Comparison of ENCODE assay signal across 8 mouse cellular contexts in the genomic region with DNA sequence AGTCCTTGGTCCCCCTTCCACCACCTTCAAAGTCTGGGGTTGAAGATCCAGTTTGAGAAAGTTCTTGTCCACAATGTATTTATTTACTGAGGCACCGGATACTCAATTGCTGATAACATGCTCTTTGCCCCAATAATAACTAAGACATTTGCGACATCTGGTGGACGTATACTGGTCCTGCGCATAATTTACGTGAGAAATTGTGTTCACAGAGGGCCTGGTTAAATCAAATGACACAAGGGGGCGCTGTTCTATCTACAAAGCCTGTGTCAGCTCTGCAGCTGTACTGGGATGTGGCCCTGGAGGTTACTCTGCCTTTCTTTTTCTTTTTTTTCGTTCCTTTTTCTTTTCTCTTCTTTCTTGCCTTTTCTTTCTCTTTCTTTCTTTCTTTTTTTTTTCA. TPM values are rescaled to one million over a fixed set of nuclear protein-coding genes. Genes with fewer than 3 reads are reported as not detected.
DNase-seq lines count a peak whose midpoint lies in the region; ATAC-seq and TF ChIP-seq lines count a peak whose summit lies in the region.

No protein-coding gene starts in this region.

- no peaks in the 10 kb centered on the region for H3K36me3 ChIP-seq in heart, embryonic 10.5 days
- no peaks in the 10 kb centered on the region for H3K36me3 ChIP-seq in forebrain, embryonic 15.5 days
- H3K36me3 ChIP-seq in hindbrain, embryonic 15.5 days: no peaks in the 10 kb centered on the region; the same call in 1 of the 2 replicates

- no peak overlapping the region for H3K4me2 ChIP-seq in forebrain, embryonic 15.5 days (replicated peaks)
- H3K4me2 ChIP-seq in hindbrain, embryonic 15.5 days: no peak overlapping the region

- intact Hi-C loops in left cerebral cortex, adult 2 months (cut with DNase I): loop anchor here (1.0 to 5.0 kb wide), 4 partner anchors 179 to 378 kb away; no protein-coding TSS in a partner anchor

- H3K9me3 ChIP-seq in heart, embryonic 10.5 days: no peaks in the 10 kb centered on the region
- H3K9me3 ChIP-seq in forebrain, embryonic 15.5 days: no peaks in the 10 kb centered on the region
- no peaks in the 10 kb centered on the region for H3K9me3 ChIP-seq in hindbrain, embryonic 15.5 days

- no peak overlapping the region for H3K27ac ChIP-seq in heart, embryonic 10.5 days
- no peak overlapping the region for H3K27ac ChIP-seq in forebrain, embryonic 15.5 days (replicated peaks)
- no peak overlapping the region for H3K27ac ChIP-seq in hindbrain, embryonic 15.5 days (replicated peaks)
- no peak overlapping the region for H3K27ac ChIP-seq in left cerebral cortex, adult 2 months

- WGBS in heart, embryonic 10.5 days: 7% methylated on average over 7 of the region's 7 CpGs
- 6% methylated on average over 7 of the region's 7 CpGs for WGBS in forebrain, embryonic 15.5 days
- WGBS in hindbrain, embryonic 15.5 days: 10% methylated on average over 7 of the region's 7 CpGs

- H3K27me3 ChIP-seq in heart, embryonic 10.5 days (ENCODE audit: insufficient read depth, poor library complexity, severe bottlenecking): no peaks in the 10 kb centered on the region
- no peaks in the 10 kb centered on the region for H3K27me3 ChIP-seq in forebrain, embryonic 15.5 days
- 0 out of 2 replicates have a peak, but pooled peaks cover 5% of the 10 kb centered on the region for H3K27me3 ChIP-seq in hindbrain, embryonic 15.5 days

- no peak overlapping the region for H3K9ac ChIP-seq in forebrain, embryonic 15.5 days (replicated peaks)
- H3K9ac ChIP-seq in hindbrain, embryonic 15.5 days: no peak overlapping the region

- H3K4me1 ChIP-seq in heart, embryonic 10.5 days: peaks cover 16% of the 10 kb centered on the region
- H3K4me1 ChIP-seq in forebrain, embryonic 15.5 days: no peaks in the 10 kb centered on the region
- peaks cover 5% of the 10 kb centered on the region; the same call in 1 of the 2 replicates for H3K4me1 ChIP-seq in hindbrain, embryonic 15.5 days (replicated peaks)

- TF ChIP-seq CTCF in left cerebral cortex, adult 2 months (IDR thresholded peaks at IDR 0.05): peak; percentile 92

- H3K4me3 ChIP-seq in heart, embryonic 10.5 days: no peak overlapping the region
- no peak overlapping the region for H3K4me3 ChIP-seq in forebrain, embryonic 15.5 days
- H3K4me3 ChIP-seq in hindbrain, embryonic 15.5 days: no peak overlapping the region
- H3K4me3 ChIP-seq in left cerebral cortex, adult 2 months: no peak overlapping the region

- peak; percentile 12; the same call in 1 of the 2 replicates for ATAC-seq in cerebellum, adult (ENCODE audit: insufficient number of reproducible peaks, low FRiP score, low TSS enrichment)
- ATAC-seq in forebrain, embryonic 15.5 days (replicated peaks): peak; percentile 57
- ATAC-seq in hindbrain, embryonic 15.5 days (ENCODE audit: low FRiP score, low read depth): peak; percentile 71; the same call in 1 of the 2 replicates

- DNase-seq in heart, adult 11 months: peak; percentile 95
- no peak for DNase-seq in heart, embryonic 10.5 days (ENCODE audit: low spot score)
- peak; percentile 66 to 69 for DNase-seq in left cerebral cortex, adult 2 months (ENCODE audit: extremely low spot score in 1 of 2, low spot score in 2 of 2)
- peak; percentile 92 for DNase-seq in mesoderm, embryonic 11.5 days (ENCODE audit: low read depth, low spot score)
- peak; percentile 14 to 52 for DNase-seq in spleen, adult 18-20 months

RNA-seq across cellular contexts. Expression of gene Cdca7l, which starts 39.2 kb away (rescaled TPM):
- polyA plus RNA-seq in heart, embryonic 10.5 days (2016; fragmentation: Nextera tagmentation; extraction: Ambion mirVana): 18.5 and 30.7 TPM in 2 replicates
- polyA plus RNA-seq in forebrain, embryonic 15.5 days (2015; fragmentation: Nextera tagmentation; extraction: Ambion mirVana): 11.6 and 13.9 TPM in 2 replicates
- polyA plus RNA-seq in hindbrain, embryonic 15.5 days (2015; fragmentation: Nextera tagmentation; extraction: Ambion mirVana): 5.9 and 7.0 TPM in 2 replicates
- 1 to 10 TPM; 1.1 to 1.3 TPM for total RNA-seq in left cerebral cortex, adult 2 months (2021)

Comparison
In these comparisons a context has a peak if more than half of its experiments do, and no peak if none do; other contexts are left out.
1. ATAC-seq: peak in every context shown above with its lines; median percentile 71 in hindbrain, embryonic 15.5 days; 57 in forebrain, embryonic 15.5 days; 12 in cerebellum, adult.